Mouse (Mus musculus) C2C12 (cell line): ENCODE data around the gene Duoxa2.
A peak's percentile ranks its signal among the peaks of the same experiment; 100 is the strongest.

Experiments
- CTCF ChIP-seq: IDR thresholded peaks from one replicate; pipeline ENCODE4 v1.5.1; 2011; ENCODE audit not compliant: control insufficient read depth, insufficient read depth, insufficient read length
- MYOG ChIP-seq: IDR thresholded peaks from one replicate; pipeline ENCODE4 v1.6.1; 2011; ENCODE audit not compliant: control insufficient read depth, insufficient read length; ENCODE audit errors: extremely low read depth

DNA sequence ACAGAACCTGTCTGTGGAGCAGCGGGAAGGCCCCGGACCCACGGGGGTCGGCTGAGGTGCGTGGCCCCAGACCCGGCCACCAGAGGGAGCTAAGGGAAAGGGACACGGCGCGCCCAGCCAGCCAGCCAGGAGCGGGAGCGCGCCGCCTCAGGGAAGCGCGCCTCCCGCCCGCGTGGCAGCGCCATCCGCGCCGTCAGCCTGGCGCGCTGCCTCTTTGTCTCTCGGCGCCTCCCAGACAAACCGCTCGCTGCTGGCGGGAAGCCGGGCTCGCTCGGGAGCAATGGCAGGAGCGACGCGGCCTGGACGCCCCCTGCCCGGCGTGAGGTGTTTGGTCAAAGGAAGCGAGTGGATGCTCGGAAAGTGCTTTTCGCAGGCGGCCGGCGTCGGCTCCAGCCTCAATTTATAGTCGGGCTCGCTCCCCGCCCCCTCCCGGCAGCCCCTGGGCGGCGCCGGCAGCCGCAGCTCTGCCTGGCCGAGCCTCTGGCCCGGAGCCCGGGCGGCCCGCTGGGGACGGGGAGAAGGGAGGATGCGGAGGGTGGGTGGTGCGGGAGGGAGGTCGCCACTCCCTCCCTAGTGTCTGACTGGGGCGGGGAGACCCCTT, 49.9 kb downstream of the Duoxa2 start:
- TF ChIP-seq CTCF (peak; percentile 94), MYOG (no peak)
